Mouse (Mus musculus): ENCODE data around the gene Plekhf1. TPM values are rescaled to one million over a fixed set of nuclear protein-coding genes. Genes with fewer than 3 reads are reported as not detected.

Gene Plekhf1
- polyA plus RNA-seq (2015; fragmentation: Nextera tagmentation; extraction: Ambion mirVana): 0.52 and 0.54 TPM in 2 replicates

DNA sequence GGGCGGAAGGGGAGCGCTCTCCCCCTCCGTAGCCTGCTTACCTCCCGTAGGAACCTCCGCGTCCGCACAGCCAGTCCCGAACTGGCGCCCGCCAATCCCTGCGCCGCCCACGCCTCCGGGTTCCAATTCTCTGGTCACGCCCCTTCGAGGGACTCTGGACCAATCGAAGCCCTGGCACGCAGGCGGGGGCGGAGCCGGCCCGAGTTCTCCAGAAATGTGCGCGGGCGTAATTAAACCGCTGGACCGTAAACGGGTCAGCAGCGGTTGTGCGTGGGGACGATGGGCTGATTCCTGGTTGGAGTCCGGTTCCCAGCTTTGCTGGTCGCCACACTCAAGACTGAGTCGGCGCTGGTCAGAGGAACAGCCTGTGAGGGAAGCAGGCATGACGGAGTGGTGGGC lies at the start of gene Plekhf1:
TSS of gene Plekhf1 (minus strand) at position 117 of the 399 bp plus-strand sequence.
- peak within 1 kb of the TSS; percentile 67 for H3K4me3 ChIP-seq (ENCODE audit: low read depth, low read length)
- no peaks in the 10 kb centered on the region for H3K9me3 ChIP-seq (replicated peaks; ENCODE audit: control insufficient read depth, low read length)
- WGBS (ENCODE audit: insufficient replicate concordance): 1% methylated on average over 36 of the region's 36 CpGs
- H3K4me2 ChIP-seq (ENCODE audit: low read depth, low read length): peak within 1 kb of the TSS; percentile 83
- H3K27me3 ChIP-seq (ENCODE audit: control insufficient read depth, insufficient read depth, low read depth, low read length): peaks cover 4% of the 10 kb centered on the region; the same call in 1 of the 2 replicates
- H3K36me3 ChIP-seq (ENCODE audit: control insufficient read depth, insufficient read depth): no peaks in the 10 kb centered on the region
- H3K4me1 ChIP-seq (ENCODE audit: control insufficient read depth, low read depth, low read length): no peaks in the 10 kb centered on the region; the same call in 1 of the 2 replicates
- peak; percentile 92 for ATAC-seq (ENCODE audit: low read depth)
- H3K9ac ChIP-seq (ENCODE audit: low read depth, low read length): peak within 1 kb of the TSS; percentile 56
- 0 out of 2 replicates have a peak within 1 kb of the TSS, but pooled peaks have one; percentile 24 for H3K27ac ChIP-seq (ENCODE audit: low read length)

DNA sequence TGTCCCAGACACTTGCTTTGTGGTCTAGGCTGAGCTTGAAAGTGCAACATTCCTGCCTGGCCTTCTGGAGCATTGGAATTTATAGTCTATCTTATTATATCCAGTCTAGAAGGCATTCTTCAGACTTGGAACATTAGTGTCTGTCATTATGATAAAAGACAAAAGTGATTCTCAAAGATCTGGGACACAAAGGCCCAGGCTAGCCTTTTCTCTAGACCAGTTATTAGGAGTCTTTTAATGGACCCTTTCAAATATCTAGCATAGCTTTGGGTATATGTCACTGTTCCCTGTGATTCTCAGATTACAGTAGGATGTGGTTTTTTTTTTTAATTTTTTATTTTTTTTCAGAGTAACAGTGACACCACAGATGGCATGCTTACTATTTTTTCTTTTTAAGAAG lies 44.7 kb upstream of the Plekhf1 start:
- no peak for ATAC-seq (ENCODE audit: low read depth)
- Histone ChIP-seq H3K4me1 (ENCODE audit: control insufficient read depth, low read depth, low read length) (peaks cover 8% of the 10 kb centered on the region), H3K27me3 (ENCODE audit: control insufficient read depth, insufficient read depth, low read depth, low read length) (no peaks in the 10 kb centered on the region), H3K27ac (ENCODE audit: low read length) (no peak overlapping the region), H3K9me3 (replicated peaks; ENCODE audit: control insufficient read depth, low read length) (no peaks in the 10 kb centered on the region), H3K4me2 (ENCODE audit: low read depth, low read length) (no peak overlapping the region), H3K9ac (ENCODE audit: low read depth, low read length) (no peak overlapping the region), H3K36me3 (ENCODE audit: control insufficient read depth, insufficient read depth) (no peaks in the 10 kb centered on the region), H3K4me3 (ENCODE audit: low read depth, low read length) (no peak overlapping the region)

DNA sequence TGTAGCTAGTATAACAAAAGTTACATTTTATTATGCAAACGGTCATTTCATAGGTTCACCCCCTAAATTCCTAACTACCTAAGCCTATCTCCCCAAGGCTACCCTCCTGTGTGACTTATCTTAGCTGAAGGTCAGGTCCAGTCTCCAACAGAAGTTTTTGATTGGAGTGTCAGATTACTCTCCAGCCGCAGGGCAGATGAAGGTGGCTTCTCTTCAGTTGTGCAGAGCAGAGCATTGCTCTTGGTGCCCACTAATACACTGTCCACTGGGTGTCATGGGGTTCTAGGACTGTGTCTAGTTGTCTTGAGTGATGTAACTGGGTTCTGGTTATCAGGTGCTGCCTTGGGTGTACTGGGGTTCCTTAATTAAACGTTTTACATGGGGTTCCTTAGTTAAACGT lies 44.0 kb upstream of the Plekhf1 start:
- peak overlapping the region; percentile 69 for H3K4me3 ChIP-seq (ENCODE audit: low read depth, low read length)
- no peaks in the 10 kb centered on the region for H3K27me3 ChIP-seq (ENCODE audit: control insufficient read depth, insufficient read depth, low read depth, low read length)
- H3K9me3 ChIP-seq (replicated peaks; ENCODE audit: control insufficient read depth, low read length): no peaks in the 10 kb centered on the region
- WGBS (ENCODE audit: insufficient replicate concordance): 3% methylated on average over 4 of the region's 4 CpGs
- H3K9ac ChIP-seq (ENCODE audit: low read depth, low read length): peak overlapping the region; percentile 75
- no peak for ATAC-seq (ENCODE audit: low read depth)
- peak overlapping the region; percentile 66 for H3K4me2 ChIP-seq (ENCODE audit: low read depth, low read length)
- peaks cover 8% of the 10 kb centered on the region for H3K4me1 ChIP-seq (ENCODE audit: control insufficient read depth, low read depth, low read length)
- no peak overlapping the region for H3K27ac ChIP-seq (ENCODE audit: low read length)
- no peaks in the 10 kb centered on the region for H3K36me3 ChIP-seq (ENCODE audit: control insufficient read depth, insufficient read depth)

DNA sequence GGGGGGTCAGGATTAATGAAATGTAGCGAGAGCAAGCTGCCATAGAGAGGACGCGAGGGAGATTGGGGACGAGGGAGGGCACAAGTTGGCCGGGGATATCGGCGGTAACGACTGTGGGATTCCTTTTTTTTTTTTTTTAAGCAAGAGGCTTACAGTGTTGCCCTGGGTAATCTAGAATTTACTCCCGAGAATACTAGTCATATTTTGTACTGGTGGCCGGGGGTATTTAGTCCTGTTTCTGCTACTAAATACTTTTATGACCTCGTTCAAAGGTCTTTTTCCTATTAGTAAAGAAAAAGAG lies 43.6 kb upstream of the Plekhf1 start:
- Histone ChIP-seq H3K27ac (ENCODE audit: low read length) (no peak overlapping the region; the same call in 1 of the 2 replicates), H3K4me1 (ENCODE audit: control insufficient read depth, low read depth, low read length) (peaks cover 8% of the 10 kb centered on the region), H3K36me3 (ENCODE audit: control insufficient read depth, insufficient read depth) (0 out of 2 replicates have a peak, but pooled peaks cover 2% of the 10 kb centered on the region), H3K9me3 (replicated peaks; ENCODE audit: control insufficient read depth, low read length) (no peaks in the 10 kb centered on the region), H3K4me3 (ENCODE audit: low read depth, low read length) (peak overlapping the region; percentile 69), H3K27me3 (ENCODE audit: control insufficient read depth, insufficient read depth, low read depth, low read length) (no peaks in the 10 kb centered on the region), H3K9ac (ENCODE audit: low read depth, low read length) (peak overlapping the region; percentile 75), H3K4me2 (ENCODE audit: low read depth, low read length) (peak overlapping the region; percentile 66)
- WGBS (ENCODE audit: insufficient replicate concordance): 0% methylated on average over 11 of the region's 11 CpGs
- ATAC-seq (ENCODE audit: low read depth): peak; percentile 44

DNA sequence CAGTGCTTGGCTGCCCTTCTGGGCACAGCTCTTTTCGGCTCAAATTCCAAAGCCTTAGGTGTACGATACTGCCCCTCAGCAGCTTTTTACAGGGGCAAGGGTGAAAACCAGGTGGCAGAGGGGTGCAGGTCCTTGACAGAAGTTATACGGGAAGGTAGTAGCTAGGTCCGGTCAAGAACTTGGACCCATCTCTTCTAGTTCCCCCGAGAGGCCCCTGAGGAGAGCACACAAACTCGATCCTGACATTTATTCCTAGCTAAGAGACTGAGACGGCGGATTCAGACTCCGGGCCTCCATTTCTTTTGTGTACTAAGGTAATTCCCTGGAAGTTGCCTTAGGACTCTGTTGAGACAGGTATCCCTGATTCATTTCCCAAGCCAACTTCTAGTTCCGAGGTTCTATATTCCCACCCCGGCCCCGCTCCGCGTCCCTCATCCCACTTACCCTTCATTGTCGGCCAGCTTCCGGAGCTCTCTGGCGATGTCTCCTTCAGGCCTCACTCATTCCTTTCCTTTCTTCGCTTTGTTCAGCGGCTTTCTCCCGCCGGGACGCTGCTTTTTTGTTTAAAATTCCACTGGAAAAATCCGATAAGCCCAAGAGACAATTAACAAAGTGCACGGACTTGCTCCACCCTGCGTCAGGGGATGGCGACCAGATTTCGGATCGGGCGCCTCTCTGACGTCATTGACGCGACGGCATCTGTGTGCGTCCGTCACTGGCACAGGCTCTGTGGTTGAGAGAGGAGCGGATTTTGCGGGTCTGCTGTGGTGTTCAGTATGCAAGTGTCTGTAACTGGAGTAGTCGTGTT lies 43.1 kb upstream of the Plekhf1 start, which contains the start of gene Pop4:
TSS of gene Pop4 (minus strand) at position 721 of the 808 bp plus-strand sequence.
- H3K9me3 ChIP-seq (replicated peaks; ENCODE audit: control insufficient read depth, low read length): no peaks in the 10 kb centered on the region
- peak within 1 kb of the TSS; percentile 75 for H3K9ac ChIP-seq (ENCODE audit: low read depth, low read length)
- no peak within 1 kb of the TSS; the same call in 1 of the 2 replicates for H3K27ac ChIP-seq (ENCODE audit: low read length)
- H3K4me2 ChIP-seq (ENCODE audit: low read depth, low read length): peak within 1 kb of the TSS; percentile 66
- peak; percentile 93 for ATAC-seq (ENCODE audit: low read depth)
- WGBS (ENCODE audit: insufficient replicate concordance): under 1% methylated on average over 38 of the region's 38 CpGs
- H3K36me3 ChIP-seq (ENCODE audit: control insufficient read depth, insufficient read depth): 0 out of 2 replicates have a peak, but pooled peaks cover 5% of the 10 kb centered on the region
- peaks cover 8% of the 10 kb centered on the region for H3K4me1 ChIP-seq (ENCODE audit: control insufficient read depth, low read depth, low read length)
- H3K4me3 ChIP-seq (ENCODE audit: low read depth, low read length): peak within 1 kb of the TSS; percentile 69
- H3K27me3 ChIP-seq (ENCODE audit: control insufficient read depth, insufficient read depth, low read depth, low read length): no peaks in the 10 kb centered on the region

DNA sequence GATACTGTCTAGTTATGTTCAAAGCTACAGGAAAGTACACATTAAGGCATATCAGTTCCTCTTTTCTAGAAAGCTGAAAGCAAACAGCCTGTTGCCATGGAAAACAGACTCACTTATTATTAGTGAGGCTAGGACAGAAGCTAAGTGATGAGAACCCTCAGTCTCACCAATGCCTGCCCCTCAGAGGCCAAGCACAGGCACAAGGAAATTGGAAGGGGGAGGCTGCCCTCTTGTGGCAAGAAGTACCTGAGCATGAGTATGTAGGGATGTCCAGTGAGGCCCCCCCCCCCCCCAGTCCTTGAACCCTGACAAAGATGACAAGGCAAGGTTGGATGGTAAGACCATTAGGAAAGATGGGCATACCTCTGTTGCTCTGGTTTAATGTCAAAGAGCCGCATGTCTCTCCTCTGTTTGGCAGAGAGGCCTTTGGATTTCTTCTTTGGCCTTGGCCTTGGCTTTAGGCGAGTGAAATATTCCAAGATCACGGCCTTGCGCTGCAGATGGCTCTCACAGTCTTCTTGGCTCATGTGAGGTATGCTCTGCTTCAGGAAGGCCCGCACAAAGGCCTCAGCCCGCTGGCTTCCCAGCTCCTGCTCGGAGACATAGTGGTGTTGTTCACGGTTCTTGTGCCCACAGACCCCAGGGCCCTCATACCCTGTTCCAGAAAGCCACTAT lies 39.3 kb upstream of the Plekhf1 start:
- 80% methylated on average over 8 of the region's 8 CpGs for WGBS (ENCODE audit: insufficient replicate concordance)
- no peaks in the 10 kb centered on the region for H3K9me3 ChIP-seq (replicated peaks; ENCODE audit: control insufficient read depth, low read length)
- no peak overlapping the region for H3K4me2 ChIP-seq (ENCODE audit: low read depth, low read length)
- no peak overlapping the region for H3K9ac ChIP-seq (ENCODE audit: low read depth, low read length)
- H3K4me1 ChIP-seq (ENCODE audit: control insufficient read depth, low read depth, low read length): peaks cover 8% of the 10 kb centered on the region
- H3K36me3 ChIP-seq (ENCODE audit: control insufficient read depth, insufficient read depth): peaks cover 10% of the 10 kb centered on the region
- H3K27ac ChIP-seq (ENCODE audit: low read length): no peak overlapping the region
- H3K27me3 ChIP-seq (ENCODE audit: control insufficient read depth, insufficient read depth, low read depth, low read length): no peaks in the 10 kb centered on the region
- ATAC-seq (ENCODE audit: low read depth): no peak
- H3K4me3 ChIP-seq (ENCODE audit: low read depth, low read length): no peak overlapping the region

DNA sequence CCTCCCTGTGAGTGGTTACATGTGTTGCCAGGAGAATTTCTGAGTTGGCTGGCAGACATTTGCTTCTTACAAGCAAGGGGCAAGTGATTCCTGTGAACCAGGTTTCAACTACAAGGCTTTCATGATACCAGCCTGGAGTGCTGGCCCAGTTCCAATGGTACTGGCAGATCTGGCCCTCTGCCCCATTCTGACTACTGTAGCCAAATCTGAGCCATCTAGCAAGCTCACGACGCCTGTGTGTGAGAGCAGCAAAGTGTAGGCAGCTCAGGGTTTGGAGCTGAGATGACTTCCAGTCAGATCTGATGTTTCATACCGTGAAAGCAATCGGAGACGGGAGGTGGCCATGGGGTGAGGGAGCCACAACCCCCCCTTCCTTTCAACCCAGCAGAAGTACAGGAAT lies 34.6 kb upstream of the Plekhf1 start:
- no peaks in the 10 kb centered on the region for H3K4me1 ChIP-seq (ENCODE audit: control insufficient read depth, low read depth, low read length)
- WGBS (ENCODE audit: insufficient replicate concordance): 70% methylated on average over 5 of the region's 5 CpGs
- ATAC-seq (ENCODE audit: low read depth): no peak
- no peak overlapping the region for H3K27ac ChIP-seq (ENCODE audit: low read length)
- no peaks in the 10 kb centered on the region for H3K27me3 ChIP-seq (ENCODE audit: control insufficient read depth, insufficient read depth, low read depth, low read length)
- no peak overlapping the region for H3K4me2 ChIP-seq (ENCODE audit: low read depth, low read length)
- H3K36me3 ChIP-seq (ENCODE audit: control insufficient read depth, insufficient read depth): peaks cover 10% of the 10 kb centered on the region
- H3K9ac ChIP-seq (ENCODE audit: low read depth, low read length): no peak overlapping the region
- no peaks in the 10 kb centered on the region for H3K9me3 ChIP-seq (replicated peaks; ENCODE audit: control insufficient read depth, low read length)
- H3K4me3 ChIP-seq (ENCODE audit: low read depth, low read length): no peak overlapping the region

DNA sequence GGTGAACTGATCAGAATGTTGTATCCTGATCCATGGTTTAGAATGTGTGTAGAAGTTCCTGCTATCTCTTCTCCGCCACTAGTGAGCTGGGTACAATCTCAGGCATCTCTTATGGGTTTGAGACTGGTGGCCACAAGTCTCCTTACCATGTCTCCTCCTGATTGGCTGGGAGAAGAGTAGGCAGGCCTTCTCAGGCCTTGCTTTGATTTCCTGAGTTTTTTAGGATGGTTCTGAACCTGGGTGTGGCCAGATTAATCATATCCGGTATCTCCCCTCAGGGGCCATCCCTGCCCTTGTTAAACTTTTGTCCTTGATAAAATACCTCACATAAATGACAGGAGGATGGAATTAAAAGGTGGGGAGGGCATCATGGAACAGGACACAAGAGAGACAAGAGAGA lies 31.8 kb upstream of the Plekhf1 start:
- Histone ChIP-seq H3K36me3 (ENCODE audit: control insufficient read depth, insufficient read depth) (peaks cover 3% of the 10 kb centered on the region), H3K4me1 (ENCODE audit: control insufficient read depth, low read depth, low read length) (no peaks in the 10 kb centered on the region), H3K9ac (ENCODE audit: low read depth, low read length) (no peak overlapping the region), H3K27ac (ENCODE audit: low read length) (no peak overlapping the region), H3K4me3 (ENCODE audit: low read depth, low read length) (no peak overlapping the region), H3K27me3 (ENCODE audit: control insufficient read depth, insufficient read depth, low read depth, low read length) (no peaks in the 10 kb centered on the region), H3K9me3 (replicated peaks; ENCODE audit: control insufficient read depth, low read length) (no peaks in the 10 kb centered on the region), H3K4me2 (ENCODE audit: low read depth, low read length) (no peak overlapping the region)
- WGBS (ENCODE audit: insufficient replicate concordance): 67% methylated on average over 2 of the region's 2 CpGs
- ATAC-seq (ENCODE audit: low read depth): no peak

DNA sequence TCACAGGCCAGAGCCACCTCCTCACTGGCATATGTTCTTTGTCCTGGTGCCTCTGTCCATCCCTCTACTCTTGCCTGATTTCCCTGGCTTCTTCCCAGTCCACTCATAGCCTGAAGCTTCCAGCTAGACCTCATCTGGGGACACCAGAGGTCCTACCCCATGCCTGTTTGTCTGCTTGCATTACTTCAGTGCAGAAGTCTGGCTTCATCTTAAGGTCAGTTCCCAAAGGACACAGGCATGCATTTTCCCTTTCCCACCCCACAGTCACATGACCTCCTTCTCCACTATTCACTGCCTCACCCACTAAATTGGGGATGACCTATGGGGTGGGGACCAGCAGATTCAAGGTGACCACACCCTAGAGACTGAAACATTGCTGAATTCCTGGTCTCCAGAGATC lies 25.6 kb upstream of the Plekhf1 start:
- Histone ChIP-seq H3K27me3 (ENCODE audit: control insufficient read depth, insufficient read depth, low read depth, low read length) (no peaks in the 10 kb centered on the region), H3K27ac (ENCODE audit: low read length) (no peak overlapping the region), H3K4me1 (ENCODE audit: control insufficient read depth, low read depth, low read length) (no peaks in the 10 kb centered on the region), H3K9me3 (replicated peaks; ENCODE audit: control insufficient read depth, low read length) (no peaks in the 10 kb centered on the region), H3K4me2 (ENCODE audit: low read depth, low read length) (no peak overlapping the region), H3K9ac (ENCODE audit: low read depth, low read length) (no peak overlapping the region), H3K36me3 (ENCODE audit: control insufficient read depth, insufficient read depth) (no peaks in the 10 kb centered on the region), H3K4me3 (ENCODE audit: low read depth, low read length) (no peak overlapping the region)
- no peak for ATAC-seq (ENCODE audit: low read depth)
